Mouse (Mus musculus) mature B cell (primary cell): ENCODE measurements around the gene Chrdl2.
"Not testable (repeated sequence)": the region's sequence is repeated elsewhere in the genome, so short reads cannot be mapped to it uniquely, and the experiment has no call there.

Source experiments
- in situ Hi-C: fragments of 300-500 bp; cut with MboI; formaldehyde crosslinking; loops from 2 replicates; pipeline ENCODE4 v1.14.3; 2019

Chrdl2 gene

DNA sequence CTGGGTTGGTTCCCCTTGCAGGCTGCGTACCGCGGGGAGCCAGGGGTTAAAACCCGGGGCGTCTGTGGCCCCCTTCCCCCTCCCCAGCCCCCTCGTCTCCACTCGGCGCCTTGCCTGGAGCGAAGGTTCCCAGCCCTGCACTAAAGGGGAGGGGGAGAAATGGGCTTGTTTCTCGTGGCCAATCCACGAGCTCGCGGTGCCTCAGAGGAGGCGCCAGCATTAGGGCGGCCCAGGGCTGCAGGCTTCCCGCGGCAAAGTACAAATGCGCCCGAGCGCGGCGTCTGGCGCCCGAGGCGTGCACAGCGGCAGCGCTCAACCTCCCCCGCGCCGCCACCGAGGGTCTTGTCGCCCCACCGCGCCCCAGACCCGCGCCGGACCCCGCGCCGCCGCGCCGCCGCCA lies at the start of gene Chrdl2:
TSS of gene Chrdl2 (plus strand) at position 383 of the 400 bp plus-strand sequence.
- in situ Hi-C loops = no loop called here

DNA sequence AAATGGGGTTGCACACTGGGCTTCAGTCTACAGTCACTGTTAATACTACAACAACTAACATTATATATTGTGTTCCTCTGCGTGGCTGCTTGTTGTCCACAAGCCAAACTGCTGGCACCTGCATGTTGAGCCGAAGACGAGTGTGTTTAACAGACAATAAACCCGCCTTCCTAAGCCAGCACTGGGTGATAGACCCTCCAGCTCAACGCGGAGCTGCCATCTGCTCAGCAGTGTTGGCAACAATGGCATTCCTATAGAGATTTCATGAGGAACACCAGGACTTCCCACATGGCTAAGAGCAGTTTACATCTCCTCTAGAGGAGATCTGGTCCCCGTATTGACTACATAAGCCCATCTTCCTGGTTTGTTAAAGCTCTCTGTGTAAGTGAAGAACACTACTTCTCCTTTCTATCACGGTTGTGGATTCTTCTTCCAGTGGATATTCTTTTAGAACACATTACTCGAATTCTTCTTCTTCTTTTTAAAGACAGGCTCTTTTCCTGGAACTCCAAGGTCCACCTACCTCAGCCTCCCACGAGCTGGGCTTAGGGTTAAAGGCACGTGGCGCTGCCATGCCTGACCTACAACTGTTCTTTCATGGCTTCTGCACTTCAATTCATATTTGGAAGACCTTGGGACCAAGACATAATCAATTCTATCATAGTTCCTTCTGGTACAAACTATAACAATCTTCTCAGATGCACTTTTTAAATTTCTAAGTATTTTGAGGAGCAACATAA lies 48.6 kb upstream of the Chrdl2 start:
- in situ Hi-C loops = no loop called here

DNA sequence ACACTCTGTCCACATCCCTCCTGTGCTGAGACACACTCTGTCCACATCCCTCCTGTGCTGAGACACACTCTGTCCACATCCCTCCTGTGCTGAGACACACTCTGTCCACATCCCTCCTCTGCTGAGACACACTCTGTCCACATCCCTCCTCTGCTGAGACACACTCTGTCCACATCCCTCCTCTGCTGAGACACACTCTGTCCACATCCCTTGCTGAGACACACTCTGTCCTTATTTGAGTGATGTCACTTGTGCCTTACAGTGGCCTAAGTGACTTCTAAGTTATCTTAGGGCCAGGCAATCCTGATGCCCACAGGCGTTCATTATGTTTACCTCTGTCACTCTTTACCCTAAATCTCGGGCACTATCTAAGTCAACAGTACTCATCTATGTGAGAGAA lies 45.4 kb upstream of the Chrdl2 start:
- in situ Hi-C loops = not testable (repeated sequence)

DNA sequence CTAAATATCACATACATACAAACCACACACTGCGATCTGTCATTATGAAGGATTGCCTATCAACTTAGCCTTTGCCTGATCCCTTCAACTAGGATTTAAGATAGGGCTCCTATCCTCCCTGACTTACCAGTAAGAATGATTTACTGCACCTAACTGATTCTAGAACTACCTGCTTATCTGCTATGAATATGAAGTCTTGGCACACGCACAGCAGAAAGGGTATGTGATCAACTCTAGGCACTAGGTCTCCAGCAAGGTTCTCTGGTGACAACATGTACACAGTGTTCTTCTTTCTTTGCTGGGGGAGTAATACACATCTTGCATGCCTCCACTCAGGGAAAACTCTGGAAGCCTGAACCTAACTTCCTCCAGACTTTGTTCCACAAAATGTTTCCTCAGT lies 44.5 kb upstream of the Chrdl2 start:
- in situ Hi-C loops = no loop called here

DNA sequence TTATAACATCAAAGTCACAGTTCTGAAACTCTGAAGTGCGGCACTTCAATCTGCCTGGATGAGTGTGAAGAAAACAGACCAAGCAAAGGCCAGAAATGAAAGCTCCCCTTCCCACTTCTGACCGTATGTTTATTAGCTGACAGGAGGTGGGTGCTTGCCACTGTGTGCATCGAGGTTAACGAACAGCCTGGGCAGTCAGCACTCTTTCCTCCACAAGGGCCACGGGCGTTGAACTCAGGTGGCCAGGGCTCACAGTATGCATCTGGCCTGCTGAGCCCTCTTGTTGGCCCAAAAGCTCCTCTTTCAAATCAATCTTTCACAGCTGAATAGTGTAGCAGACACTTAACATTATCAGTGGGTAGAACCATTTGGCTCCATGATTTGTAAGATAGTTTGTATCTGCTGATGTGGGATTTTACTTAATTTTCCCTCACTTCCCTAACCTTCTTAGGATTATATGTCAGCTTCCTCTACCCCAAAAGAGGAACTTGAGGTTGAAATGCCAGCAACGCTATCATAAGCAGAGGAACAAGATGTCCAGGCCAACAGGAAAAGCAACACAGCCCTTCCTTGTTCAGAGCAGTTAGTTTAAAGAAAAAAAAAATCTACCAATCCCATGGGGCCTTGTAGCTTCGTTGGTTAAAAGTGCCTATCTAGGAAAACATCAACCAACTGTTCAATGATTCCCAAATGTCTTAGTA lies 43.3 kb upstream of the Chrdl2 start:
- in situ Hi-C loops = no loop called here

DNA sequence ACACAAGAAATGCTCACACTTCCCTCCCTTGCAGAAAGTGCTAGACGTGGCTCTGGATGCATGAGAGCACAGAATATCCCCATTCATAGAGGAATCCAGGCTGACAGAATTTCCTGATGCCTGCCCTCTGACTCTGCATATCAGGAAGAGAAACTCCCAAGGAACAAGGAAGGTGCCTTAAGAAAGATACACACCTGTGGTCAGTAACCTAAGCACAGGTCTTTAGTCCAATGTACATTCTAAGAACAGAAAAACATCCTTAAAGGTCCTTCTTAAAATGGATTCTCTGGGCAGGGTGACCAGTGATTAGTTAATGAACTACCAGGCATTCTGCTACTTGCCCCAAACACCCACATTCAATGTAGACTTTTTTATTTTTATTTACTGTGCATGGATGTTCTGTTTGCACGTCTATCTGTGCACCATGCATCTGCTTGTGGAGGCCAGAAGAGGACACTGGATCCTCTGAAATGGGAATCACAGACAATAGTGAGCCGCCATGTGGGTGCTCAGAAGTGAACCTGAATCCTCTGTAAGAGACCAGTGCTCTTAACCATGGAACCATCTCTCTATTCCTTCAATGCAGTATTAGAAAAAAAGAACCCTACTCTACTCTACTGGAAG lies 42.6 kb upstream of the Chrdl2 start:
- in situ Hi-C loops = no loop called here

DNA sequence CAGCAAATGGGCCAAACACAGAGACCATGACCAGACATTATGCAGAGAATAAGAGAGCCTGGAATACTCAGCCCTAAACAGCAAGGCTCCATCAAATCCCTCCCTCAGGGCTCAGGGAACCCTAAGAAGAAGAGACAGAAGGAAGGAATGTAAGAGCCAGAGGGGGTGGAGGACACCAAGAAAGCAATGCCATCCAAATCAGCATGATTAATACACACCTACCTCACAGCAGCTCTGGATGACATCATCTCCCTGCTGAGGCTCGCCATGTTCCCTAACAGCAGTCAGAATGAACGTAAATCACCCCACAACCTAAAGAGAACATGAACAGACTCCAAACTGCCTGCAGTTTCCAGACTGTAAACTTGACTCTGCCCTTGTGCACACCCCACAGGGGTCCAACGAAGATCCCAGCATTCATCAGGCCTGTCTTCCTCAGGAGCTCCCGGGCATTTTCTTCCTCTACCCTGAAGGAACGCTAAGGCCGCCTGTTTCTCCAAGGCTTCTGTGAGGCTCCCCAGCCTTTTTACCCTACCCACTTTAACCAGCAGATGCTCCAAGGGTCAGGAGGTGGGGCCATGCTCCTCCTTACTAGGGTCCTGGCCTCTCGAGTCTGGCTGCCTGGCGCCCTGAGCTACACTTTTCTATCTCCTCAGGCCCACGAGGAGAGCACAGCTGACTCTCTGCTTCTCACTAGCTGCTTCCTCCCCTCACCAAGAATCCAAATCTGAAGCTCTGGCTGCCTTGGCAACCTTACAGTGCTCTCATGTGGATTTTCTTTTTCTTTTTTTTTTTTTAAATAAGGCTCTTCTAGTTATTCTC lies 40.7 kb upstream of the Chrdl2 start:
- in situ Hi-C loops = no loop called here

DNA sequence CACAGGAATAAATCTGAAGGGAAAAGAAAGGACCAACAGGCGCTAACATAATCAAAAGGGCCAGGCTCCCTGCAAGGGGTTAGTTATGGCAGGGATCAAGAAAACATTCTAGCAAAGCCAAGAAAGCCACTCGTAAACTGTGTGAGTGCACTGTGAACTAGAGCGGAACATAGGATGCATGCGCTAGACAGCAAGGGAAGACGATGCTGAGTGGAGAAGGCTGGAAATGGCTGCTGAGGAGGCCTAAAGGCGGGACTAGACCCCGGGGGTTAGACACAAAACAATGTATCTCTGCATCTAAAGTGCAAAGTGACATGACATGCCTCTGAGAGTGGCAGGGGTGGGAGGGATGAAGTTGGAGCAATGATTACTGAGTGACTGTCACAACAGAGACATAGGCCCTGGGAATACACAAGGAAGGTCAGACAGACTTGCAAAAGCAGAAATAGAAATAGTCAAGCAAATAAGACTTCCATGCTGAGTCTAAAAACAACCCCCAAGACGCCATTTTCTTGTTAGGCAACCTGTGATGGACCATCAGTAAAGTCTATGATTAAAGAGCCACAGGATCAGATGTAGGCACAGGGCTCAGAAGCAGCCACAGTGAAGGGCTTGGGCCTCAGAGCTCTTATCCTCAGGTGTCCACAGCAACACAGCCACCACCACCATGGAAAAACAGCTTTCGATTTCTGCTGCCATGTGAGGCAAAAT lies 39.8 kb upstream of the Chrdl2 start:
- in situ Hi-C loops = no loop called here

DNA sequence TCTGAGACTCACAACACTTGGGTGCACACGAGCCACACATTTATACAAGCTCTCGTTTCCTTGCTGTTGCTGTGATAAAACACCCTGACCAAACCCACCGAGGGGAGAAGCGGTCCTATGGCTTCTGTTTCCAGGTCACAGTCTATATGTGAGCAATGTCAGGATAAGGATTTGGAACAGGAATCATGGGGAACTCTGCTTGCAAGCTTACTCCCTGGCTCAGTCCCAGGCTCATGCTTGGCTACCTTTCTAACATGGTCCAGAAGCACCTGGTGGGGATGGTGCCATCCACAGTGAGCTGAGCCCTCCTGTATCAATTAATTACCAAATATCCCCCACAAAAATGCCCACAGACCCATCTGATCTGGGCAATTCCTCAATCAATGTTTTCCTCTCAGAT lies 36.8 kb upstream of the Chrdl2 start:
- in situ Hi-C loops = no loop called here

DNA sequence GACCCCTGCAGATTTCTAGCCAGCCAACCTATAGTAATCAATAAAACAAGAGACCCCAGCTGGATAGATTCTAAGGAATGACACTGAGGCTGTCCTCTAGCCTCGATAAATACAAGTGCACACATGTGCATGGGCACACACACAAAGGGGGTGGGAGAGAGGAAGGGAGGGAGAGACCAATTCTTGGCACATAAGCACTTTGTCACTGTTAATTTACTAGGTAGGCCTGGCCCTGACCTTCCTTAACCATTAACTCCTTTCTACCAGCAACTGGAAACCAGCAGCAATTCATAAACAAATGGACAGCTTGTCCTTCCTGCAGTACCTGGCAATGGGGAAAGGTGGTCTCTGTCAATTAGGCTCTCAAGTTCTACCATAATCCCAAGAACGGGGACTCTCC lies 34.0 kb upstream of the Chrdl2 start:
- in situ Hi-C loops = no loop called here

DNA sequence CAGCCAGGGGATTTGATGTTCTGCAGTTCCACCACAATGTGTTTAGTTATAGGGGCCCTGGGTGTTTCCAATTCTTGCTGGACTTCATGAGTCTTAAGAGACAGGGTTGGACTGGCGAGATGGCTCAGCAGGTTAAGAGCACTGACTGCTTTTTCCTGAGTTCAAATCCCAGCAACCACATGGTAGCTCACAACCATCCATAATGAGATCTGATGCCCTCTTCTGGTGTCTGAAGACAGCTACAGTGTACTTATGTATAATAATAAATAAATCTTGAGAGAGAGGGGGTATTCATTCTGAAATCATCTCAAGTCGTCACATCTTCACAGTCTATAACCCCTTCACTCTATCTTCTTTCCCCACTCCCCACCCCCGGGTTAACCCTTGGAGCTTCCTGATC lies 33.1 kb upstream of the Chrdl2 start:
- in situ Hi-C loops = not testable (repeated sequence)

DNA sequence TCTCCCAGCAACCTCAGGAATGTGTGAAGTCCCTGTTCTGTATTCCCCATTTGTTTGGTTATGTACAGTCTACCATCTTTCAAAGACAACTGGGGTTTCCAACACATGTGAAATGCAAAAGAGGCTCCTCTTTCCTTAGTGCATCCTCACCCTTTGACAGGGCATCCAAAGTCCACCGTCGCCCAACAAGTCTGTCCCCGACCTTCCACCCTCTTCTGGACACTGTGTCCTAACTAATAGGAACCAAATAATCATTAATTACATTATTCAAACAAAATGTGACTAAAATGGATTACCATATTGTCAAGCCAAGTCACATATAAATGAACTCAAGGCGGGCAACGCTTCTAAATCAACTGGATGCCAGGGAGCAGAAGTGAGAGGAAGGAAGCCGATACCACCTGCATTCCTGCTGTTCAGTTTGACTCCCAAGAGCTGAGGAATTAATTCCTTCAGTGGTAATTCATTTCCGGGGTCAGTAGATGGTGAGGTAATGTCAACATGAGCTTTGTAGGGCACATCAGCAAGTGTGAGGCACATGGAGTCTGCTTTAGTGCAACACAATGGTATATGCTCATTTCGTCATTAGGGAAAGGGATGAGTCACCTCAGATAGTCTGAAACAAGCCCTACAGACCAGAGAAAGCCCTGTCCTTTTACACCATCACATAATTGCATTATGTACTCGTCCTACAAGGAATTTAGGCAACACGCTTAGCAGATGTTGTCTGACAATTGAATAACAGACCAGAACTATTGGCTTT lies 31.6 kb upstream of the Chrdl2 start:
- in situ Hi-C loops = no loop called here

DNA sequence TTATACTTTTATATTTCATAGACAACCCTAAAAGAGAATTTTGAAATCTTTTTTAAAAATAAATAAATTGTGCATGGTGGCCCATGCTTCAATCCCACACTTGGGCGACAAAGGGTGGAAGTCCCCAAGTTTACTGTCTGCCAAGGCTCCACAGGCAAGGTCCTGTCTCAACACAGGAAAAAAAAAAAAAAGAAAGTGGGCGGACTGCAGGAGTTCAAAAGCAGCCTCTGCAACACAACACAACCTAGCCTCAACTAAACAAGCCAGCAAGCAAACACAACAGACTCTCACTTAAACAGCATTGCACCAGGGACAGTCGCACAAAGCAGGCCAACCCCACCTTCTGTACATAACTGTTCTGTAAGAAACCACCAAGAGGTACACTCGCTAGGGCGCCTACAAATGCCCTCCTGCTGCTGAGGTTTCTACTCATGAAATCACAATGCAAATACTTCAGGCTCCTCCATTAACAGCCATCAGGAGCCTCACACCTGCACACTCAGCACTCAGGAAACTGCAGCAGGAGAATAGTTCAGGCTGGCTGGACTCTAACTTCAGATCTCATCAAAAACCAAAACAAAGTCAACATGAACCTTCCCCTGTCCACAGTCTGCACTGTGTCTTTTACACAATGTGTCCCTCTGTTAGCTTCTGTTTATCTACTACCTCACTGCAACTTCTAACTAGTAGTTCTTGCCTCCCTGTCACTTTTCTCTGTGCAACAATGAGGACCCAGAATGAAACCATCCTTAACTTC lies 30.0 kb upstream of the Chrdl2 start:
- in situ Hi-C loops = no loop called here

DNA sequence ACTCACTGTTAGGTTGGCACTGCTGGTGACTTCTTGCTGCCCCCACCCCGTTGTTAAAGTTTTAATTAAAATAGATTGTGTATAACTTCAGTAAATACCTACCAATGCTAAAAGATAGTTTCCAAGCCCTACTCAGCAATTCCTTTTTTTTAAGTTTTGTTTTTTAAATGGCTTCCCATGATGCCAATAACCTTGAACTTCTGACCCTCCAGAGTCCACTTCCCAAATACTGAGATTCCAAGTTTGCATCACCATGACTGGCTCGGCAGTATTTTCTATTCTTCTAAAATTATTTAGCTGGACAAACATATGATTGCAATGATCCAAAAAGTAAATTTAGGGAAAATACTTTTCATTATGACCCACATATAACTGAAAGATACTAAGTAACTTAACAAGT lies 27.9 kb upstream of the Chrdl2 start:
- in situ Hi-C loops = no loop called here

DNA sequence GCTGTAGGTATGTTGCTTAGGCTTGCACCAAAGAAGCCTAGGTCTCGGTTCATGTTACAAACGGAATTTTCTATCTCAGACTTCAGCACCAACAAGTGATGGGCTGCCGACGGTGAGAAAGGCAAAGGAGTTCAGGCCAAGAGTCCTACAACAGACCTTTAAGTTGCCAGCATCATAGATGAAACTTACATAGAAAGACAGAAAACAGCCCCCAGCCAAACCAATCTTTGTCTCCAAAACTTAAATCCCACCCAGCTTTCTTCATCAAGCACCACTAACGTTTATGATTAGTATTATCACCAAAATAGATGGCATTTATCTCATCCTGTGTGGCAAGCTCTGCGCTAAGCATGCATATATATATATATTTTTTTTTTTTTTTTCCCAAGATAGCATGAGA lies 26.9 kb upstream of the Chrdl2 start:
- in situ Hi-C loops = no loop called here

DNA sequence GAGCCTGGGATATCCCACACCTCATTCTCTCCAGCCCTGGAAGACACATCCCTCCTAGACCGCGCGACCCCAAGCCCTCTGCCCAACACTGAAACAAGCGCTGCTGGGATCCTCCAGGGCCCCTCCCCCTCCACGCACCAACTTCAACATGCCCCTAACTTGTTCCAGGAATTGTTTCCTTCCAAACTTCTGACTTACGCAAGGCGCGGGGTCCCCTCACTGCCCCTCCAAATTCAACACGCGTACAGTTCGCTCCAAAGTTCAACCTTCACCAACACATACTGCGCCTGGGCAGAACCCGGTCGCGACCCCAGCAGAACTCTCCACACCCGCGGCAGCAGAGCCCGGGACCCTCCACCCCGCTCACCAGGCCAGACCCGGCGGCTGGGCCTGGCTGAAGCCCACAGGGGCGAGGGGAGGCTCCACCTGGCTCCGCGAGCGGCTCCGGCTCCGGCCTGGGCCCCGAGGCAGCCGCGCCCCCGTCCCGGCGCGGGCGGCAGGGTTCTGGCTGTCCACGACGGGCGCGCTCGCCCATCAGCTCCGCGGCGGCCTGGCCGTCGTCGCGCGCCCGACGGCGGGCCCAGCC lies 26.3 kb upstream of the Chrdl2 start:
- in situ Hi-C loops = no loop called here

DNA sequence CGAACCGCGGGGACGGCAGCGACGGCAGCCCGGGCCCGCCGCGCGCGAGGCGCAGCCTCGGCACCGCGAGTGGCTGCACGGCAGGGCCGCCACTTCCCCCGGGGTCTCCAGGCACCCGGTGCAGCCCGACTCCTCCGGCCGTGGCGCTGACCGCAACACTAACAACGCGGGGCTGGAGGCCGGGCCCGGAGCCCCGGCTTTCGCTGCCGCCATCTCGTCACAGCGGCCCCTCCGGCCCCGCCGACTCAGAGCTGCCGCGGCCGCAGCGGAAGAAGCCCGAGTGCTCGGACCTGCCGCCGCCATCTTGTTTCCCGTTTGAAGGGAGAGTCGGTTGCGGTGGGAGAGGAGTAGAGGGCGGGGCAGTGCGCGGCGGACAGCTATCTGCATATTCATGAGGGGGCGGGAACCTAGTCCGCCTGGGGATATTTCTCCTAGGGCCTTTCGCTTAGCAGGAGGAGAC lies 25.8 kb upstream of the Chrdl2 start, which contains the start of gene Rnf169:
TSS of gene Rnf169 (minus strand) at position 317 of the 460 bp plus-strand sequence.
- in situ Hi-C loops = no loop called here

DNA sequence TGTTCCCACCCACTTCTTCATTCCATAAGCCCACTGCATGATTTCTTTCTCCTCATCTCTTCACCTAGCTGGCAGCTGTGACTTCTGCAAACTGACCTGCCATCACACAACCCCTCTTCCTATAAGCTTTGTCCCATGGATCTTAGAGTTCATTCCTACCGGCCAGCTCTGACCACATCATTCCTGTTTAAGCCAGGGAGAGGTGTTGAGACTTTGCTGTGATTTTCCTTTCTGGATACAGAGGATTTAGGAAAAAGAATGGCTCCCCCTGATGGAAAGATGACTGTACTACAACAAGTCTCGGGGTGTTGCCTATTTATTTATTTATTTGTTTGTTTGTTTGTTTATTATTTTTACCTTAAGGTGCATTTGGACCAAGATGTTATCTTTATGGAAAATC lies 24.7 kb upstream of the Chrdl2 start:
- in situ Hi-C loops = no loop called here
